In the genomic region with DNA sequence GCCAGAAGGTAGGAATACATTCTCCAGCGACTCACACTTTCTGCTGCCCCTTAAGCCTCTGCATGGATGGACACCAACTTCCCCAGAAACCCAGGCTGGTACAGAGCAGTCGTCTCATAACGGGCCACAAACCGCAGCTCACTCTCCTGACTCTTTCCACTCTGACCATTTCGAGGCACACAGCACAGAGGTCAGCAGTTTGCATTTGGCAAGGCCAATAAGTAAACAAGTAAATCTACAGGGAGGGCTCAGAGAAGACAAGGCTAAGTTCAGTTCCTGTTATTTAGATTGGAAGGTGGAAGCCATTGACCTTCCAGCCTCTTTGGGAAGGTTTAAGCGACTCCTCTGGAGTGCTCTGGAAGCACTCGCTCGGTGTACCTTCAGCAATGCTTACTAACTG, we compare ENCODE assay signal across 18 mouse cellular contexts.
"Had no signal": no experiment of that assay in that cellular context is flagged by ENCODE, and none has a peak within 500 bp of the region (broad histone marks: within the 10 kb centered on the region; RNA-seq: fewer than 3 reads in every experiment).

No protein-coding gene starts in this region.

- H3K4me3 ChIP-seq: intestine, embryonic 15.5 days; kidney, embryonic 15.5 days; left cerebral cortex, adult 2 months had no signal

- H3K9ac ChIP-seq: intestine, embryonic 15.5 days; kidney, embryonic 15.5 days had no signal

- H3K27me3 ChIP-seq: intestine, embryonic 15.5 days; kidney, embryonic 15.5 days had no signal

- DNase-seq: kidney, adult 11 months; kidney, adult 8-10 months; kidney, postnatal 10 days; kidney, postnatal 36 days; layer of hippocampus, postnatal 36 days; lung, adult 2 months; lung, postnatal 14 days; lung, postnatal 4 days; midbrain, embryonic 14.5 days; right cerebral cortex, adult 18-20 months; right cerebral cortex, postnatal 14 days; right cerebral cortex, postnatal 4 days; thymus, postnatal 36 days had no signal

- ATAC-seq: intestine, embryonic 15.5 days had no signal

- H3K9me3 ChIP-seq: intestine, embryonic 15.5 days; kidney, embryonic 15.5 days had no signal

- H3K27ac ChIP-seq: intestine, embryonic 15.5 days; kidney, embryonic 15.5 days; left cerebral cortex, adult 2 months; stomach, postnatal 0 days had no signal

- H3K4me2 ChIP-seq: intestine, embryonic 15.5 days; kidney, embryonic 15.5 days; midbrain, embryonic 11.5 days had no signal

- H3K4me1 ChIP-seq: intestine, embryonic 15.5 days; kidney, embryonic 15.5 days had no signal
